Mouse (Mus musculus) cerebellum, postnatal 25 days (tissue): Measurements from ENCODE around the gene Lrp8.

Experiments used
- DNase-seq, 2 experiments: peaks; one replicate each; pipeline ENCODE4 v3.0.0; 2021; ENCODE audit warnings: mixed read lengths in 2 of 2

Lrp8 gene

DNA sequence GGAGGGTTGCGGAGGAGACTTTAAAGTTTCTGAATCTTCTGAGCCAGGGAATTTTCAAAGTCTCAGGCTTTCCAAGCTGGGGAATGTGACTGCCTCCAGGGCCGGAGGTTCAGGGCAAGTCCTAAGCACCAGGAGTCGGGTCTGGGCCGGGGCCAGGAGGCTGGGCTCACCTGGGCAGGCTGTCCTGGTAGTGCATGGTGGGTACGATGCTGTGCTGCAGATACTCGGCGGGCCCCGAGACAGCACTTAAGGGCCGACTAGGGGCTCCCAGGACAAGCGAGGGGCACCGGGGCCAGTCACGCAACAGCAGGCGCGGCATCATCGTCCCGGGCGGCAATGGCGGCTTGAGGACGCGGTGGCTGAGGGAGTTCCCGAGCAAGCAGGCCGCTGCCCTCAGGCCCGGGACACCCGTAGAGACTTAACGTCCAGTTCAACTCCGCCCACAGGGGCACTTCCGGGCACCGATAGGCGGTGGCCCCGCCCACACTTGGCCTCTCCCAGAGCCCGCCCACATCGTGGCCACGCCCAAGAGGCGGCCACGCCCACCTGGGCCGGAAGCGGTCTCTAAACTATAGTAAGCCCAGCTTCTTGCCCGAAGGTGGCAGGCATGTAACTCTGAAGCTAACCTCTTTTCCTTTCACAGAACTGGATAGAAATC lies 121.2 kb downstream of the Lrp8 start, which contains the start of gene Cpt2:
Gene Cpt2 (minus strand): TSS at position 466 of the 658 bp plus-strand sequence.
- peak; percentile 80 to 89 for DNase-seq

- DNase-seq: no peak
Observed at GRCm38 (mm10) chr4:107923803-107924194, 121.7 kb downstream of the Lrp8 start.
